Mouse (Mus musculus) cortical plate, adult 2 months (tissue): Measurements from ENCODE around the gene Exosc5. TPM values are rescaled to one million over a fixed set of nuclear protein-coding genes. Genes with fewer than 3 reads are reported as not detected.

Experiments
- H3K27ac ChIP-seq: fragments of 200-500 bp; 2 replicates; pipeline ENCODE4 v1.5.1; 2012; ENCODE audit warnings: low read length, control low read depth, inconsistent platforms; ENCODE audit not compliant: insufficient read depth
- H3K4me1 ChIP-seq: fragments of 200-500 bp; 2 replicates; pipeline ENCODE4 v1.6.1; 2011; ENCODE audit warnings: low read length; ENCODE audit not compliant: control insufficient read depth, insufficient read depth
- H3K4me3 ChIP-seq: fragments of 200-500 bp; 2 replicates; pipeline ENCODE4 v1.5.1; 2011; ENCODE audit warnings: mild to moderate bottlenecking, low read length, control low read depth; ENCODE audit not compliant: insufficient read depth
- CTCF ChIP-seq: fragments of 200-500 bp; IDR thresholded peaks from 2 replicates; pipeline ENCODE4 v1.5.1; 2011; ENCODE audit warnings: mild to moderate bottlenecking, control low read depth, low read length; ENCODE audit not compliant: insufficient read depth; ENCODE audit errors: extremely low read depth
- POLR2A ChIP-seq: fragments of 200-500 bp; IDR thresholded peaks from 2 replicates; pipeline ENCODE4 v1.6.1; 2011; ENCODE audit warnings: mild to moderate bottlenecking, low read length, control low read depth; ENCODE audit not compliant: insufficient read depth; ENCODE audit errors: extremely low read depth
- polyA plus RNA-seq: library from polyadenylated mRNA; depleted of rRNA; stranded (reverse); fragments of >200 nt; gene quantifications from 2 replicates; pipeline ENCODE4 v1.2.3, GENCODE M21; 2012

The Exosc5 gene
- polyA plus RNA-seq, 1 experiment: 31.3 TPM

DNA sequence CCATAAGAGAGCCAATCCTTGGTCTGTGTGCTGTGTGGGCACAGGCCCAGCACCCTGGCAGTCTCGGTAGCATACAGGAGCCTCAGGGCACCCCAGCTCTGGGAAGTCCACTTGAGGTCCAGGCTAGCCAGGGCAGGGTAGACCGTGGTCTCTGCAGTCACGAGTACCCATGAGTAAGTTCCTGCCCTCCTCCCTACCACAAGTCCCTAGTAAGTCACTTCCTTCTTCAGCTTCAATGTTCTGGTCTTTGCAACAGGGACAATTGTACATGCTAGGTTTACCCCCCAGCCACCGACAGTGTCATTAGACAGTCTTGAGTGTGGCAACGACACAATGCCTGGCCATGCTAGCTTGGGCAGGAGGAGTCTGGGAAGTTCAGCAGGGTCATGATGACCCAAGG is 26.3 kb upstream of the Exosc5 start:
- H3K27ac ChIP-seq: no peak overlapping the region
- no peak overlapping the region for H3K4me3 ChIP-seq
- TF ChIP-seq POLR2A (no peak), CTCF (no peak)
- no peaks in the 10 kb centered on the region for H3K4me1 ChIP-seq

DNA sequence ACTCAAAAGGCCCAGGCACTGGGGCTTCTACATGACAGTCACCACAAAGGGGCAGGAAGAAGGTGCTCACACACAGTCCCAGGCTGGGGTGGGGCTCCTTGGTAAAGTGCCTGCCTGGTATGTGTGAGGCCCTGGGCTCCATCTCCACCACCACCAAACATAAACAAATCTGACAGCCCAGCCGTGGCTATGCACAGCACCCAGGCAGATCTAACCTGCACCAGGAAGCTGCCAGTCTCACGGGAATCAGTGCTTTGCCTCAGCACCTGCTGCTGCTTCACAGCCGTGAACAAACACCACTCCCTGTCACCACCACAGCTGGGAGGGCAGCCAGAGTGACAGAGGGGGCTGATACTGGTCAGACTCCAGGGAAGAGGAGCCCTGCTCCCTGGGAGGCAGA is 22.6 kb upstream of the Exosc5 start:
- Histone ChIP-seq H3K27ac (no peak overlapping the region), H3K4me3 (no peak overlapping the region), H3K4me1 (no peaks in the 10 kb centered on the region)
- no peak for TF ChIP-seq CTCF
- no peak for TF ChIP-seq POLR2A

DNA sequence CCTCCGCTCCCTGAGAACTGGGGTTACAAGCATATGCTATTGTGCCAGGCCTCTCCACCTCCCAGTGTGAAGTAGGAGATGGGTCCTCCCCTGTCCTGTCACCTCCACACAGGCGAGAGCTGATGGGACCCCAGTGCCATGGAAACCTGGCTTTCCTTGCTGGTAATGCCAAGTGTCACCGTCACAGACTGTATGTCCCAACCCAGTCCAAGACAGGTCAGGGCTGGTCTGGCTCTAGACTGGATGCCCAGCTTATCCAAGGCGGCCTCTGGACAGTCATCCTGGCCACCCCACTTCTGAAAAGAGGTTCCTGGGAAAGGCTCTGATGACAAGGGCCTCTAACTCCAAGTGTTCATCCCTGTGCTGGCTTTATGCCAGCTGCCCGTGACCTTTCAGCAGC is 21.9 kb upstream of the Exosc5 start:
- H3K4me3 ChIP-seq: no peak overlapping the region
- H3K27ac ChIP-seq: no peak overlapping the region
- TF ChIP-seq POLR2A: no peak
- TF ChIP-seq CTCF: no peak
- H3K4me1 ChIP-seq: no peaks in the 10 kb centered on the region

- Histone ChIP-seq H3K4me3 (no peak overlapping the region), H3K4me1 (no peaks in the 10 kb centered on the region), H3K27ac (no peak overlapping the region)
- no peak for TF ChIP-seq POLR2A
- no peak for TF ChIP-seq CTCF
Measured at GRCm38 (mm10) chr7:25639754-25640153, 19.2 kb upstream of the Exosc5 start.

- TF ChIP-seq POLR2A: no peak
- no peak for TF ChIP-seq CTCF
- no peaks in the 10 kb centered on the region for H3K4me1 ChIP-seq
- H3K4me3 ChIP-seq: no peak overlapping the region
- no peak overlapping the region for H3K27ac ChIP-seq
Measured at GRCm38 (mm10) chr7:25644136-25644535, 14.8 kb upstream of the Exosc5 start.

DNA sequence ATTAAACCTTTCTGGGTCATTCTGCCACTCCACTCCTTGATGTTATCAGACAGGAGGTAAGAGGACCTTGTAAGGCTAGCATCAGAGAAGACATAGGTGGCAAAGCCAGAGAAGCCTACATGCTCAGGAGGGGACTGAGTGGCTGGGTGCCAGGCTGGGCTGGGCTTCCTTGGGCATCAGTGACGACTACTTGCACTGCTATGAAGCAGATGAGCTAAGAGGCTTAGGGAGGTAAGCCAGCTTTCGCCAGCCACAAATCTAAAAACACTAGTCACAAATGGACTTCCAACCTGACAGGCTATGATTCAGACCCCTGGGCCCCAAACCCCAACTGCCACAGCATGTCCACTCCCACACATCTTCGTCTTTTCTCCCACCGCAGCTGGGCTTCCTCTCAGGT is 14.3 kb upstream of the Exosc5 start:
- Histone ChIP-seq H3K27ac (no peak overlapping the region), H3K4me1 (no peaks in the 10 kb centered on the region), H3K4me3 (no peak overlapping the region)
- TF ChIP-seq CTCF: no peak
- TF ChIP-seq POLR2A: no peak

- H3K4me1 ChIP-seq: no peaks in the 10 kb centered on the region
- no peak overlapping the region for H3K27ac ChIP-seq
- H3K4me3 ChIP-seq: no peak overlapping the region
- TF ChIP-seq POLR2A: no peak
- no peak for TF ChIP-seq CTCF
Measured at GRCm38 (mm10) chr7:25645074-25645473, 13.9 kb upstream of the Exosc5 start.

DNA sequence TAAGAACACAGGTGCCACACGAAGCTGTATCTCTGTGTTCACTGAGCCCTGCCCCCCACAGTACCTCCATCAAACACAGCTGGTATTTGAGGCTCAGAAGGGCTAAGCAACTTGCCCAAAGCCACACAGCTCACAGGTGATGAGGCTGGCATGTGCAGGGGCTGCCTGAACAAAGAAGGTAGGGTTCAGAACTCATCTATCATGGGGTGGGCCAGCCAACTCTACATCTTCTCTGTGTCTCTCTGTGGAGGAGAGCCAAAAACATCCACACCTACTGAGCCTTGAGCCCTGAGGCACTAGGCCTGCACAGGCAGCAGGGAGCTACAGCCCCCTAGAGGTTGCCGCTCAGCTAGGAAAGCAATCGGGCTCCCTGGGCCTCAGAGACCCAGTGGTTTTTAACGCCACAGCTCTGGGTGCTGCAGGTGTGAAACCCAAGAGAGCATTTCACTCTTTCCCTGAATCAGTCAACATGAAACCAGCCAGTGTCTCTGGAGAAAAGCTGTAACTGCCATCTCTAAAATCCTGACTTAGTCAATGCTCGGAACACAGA is 11.3 kb upstream of the Exosc5 start:
- TF ChIP-seq CTCF: peak; percentile 20; the same call in 1 of the 2 replicates
- TF ChIP-seq POLR2A: no peak

DNA sequence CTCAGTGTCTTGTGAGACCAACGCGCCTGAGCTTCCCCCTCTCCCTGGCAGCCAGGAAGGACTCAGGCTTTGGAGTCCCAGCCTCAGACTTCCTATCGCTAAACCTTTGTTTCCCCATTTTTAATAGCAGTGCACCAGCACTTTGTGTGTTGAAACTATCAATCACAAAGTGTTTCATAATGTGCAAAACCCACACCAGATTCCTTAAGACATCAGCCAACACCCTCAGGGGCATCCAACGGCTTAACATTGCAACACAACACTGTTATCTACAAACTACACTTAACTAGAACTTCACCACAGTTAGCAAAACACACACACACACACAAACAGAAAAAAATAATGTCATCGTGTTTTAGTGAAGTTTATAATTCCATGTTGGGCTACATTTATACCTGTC is 9.1 kb upstream of the Exosc5 start:
- Histone ChIP-seq H3K4me1 (no peaks in the 10 kb centered on the region), H3K4me3 (no peak overlapping the region), H3K27ac (no peak overlapping the region)
- no peak for TF ChIP-seq POLR2A
- TF ChIP-seq CTCF: no peak

More for the DNA sequence above, 11.3 kb upstream of the Exosc5 start:
- no peaks in the 10 kb centered on the region for H3K4me1 ChIP-seq
- H3K4me3 ChIP-seq: no peak overlapping the region
- no peak overlapping the region for H3K27ac ChIP-seq

GRCm38 (mm10) chr7:25651281-25651680 is 7.7 kb upstream of the Exosc5 start:
- peak; percentile 9; the same call in 1 of the 2 replicates for TF ChIP-seq CTCF
- TF ChIP-seq POLR2A: no peak
- no peak overlapping the region for H3K4me3 ChIP-seq
- 0 out of 2 replicates have a peak, but pooled peaks cover 1% of the 10 kb centered on the region for H3K4me1 ChIP-seq
- no peak overlapping the region for H3K27ac ChIP-seq

DNA sequence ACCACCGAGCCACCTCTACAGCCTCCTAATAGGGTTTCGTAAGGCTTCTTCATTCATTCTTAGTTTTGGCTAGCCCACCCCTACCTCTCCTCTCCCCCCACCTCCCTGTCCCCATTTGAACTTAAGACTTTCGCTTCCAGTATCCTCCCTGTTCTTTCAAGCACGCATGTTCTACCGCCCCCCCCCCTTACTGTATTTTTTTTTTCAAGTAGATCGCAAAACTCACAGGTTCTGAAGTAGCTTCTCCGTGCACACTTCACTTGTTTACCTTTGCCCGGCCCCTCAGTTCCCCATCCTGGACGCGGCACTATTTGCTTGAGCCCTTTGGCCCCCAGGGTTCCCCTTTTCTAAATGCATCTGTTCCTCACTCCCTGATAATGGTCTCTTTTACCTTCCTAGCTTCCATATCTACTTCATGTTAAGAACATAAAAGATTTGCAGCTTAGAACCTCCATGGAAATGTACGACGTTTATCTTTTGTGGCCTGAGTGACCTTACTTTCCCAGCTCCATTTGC is 6.7 kb upstream of the Exosc5 start:
- Histone ChIP-seq H3K4me1 (0 out of 2 replicates have a peak, but pooled peaks cover 1% of the 10 kb centered on the region), H3K27ac (no peak overlapping the region), H3K4me3 (no peak overlapping the region)
- no peak for TF ChIP-seq CTCF
- no peak for TF ChIP-seq POLR2A
